Mouse (Mus musculus) neural tube, embryonic 11.5 days (tissue): ENCODE measurements at regions not wholly inside any gene's neighbourhood (a gene's known extent, or its start where the extent isn't known, plus 50 kb on each side); places are given as distances from the start of the nearest gene placed in this dataset.
"Not testable (repeated sequence)": the region's sequence is repeated elsewhere in the genome, so short reads cannot be mapped to it uniquely, and the experiment has no call there.

Experiments used
- ATAC-seq: fragments of 200-750 bp; cut with Nextera tagmentation; 2 replicates; pipeline ENCODE4 v1.8.0; 2017; ENCODE audit warnings: moderate number of reproducible peaks, mild to moderate bottlenecking, moderate TSS enrichment, moderate library complexity; ENCODE audit not compliant: insufficient read depth, low FRiP score, low TSS enrichment
- DNase-seq: peaks from one replicate; pipeline ENCODE4 v3.0.0-alpha.2; 2015; ENCODE audit warnings: low spot score
- H3K27ac ChIP-seq: fragments of 300-500 bp; sonication (generic); 2 replicates; pipeline ENCODE4 v1.5.1; 2014; ENCODE audit warnings: low read depth, mild to moderate bottlenecking, low read length
- H3K27me3 ChIP-seq: fragments of 300-500 bp; sonication (generic); 2 replicates; pipeline ENCODE4 v1.6.1; 2014; ENCODE audit warnings: mild to moderate bottlenecking, low read length, mixed read lengths; ENCODE audit not compliant: control insufficient read depth, insufficient read depth
- H3K36me3 ChIP-seq: fragments of 300-500 bp; sonication (generic); 2 replicates; pipeline ENCODE4 v1.6.1; 2014; ENCODE audit warnings: mild to moderate bottlenecking, low read length, moderate library complexity, mixed read lengths; ENCODE audit not compliant: control insufficient read depth, insufficient read depth
- H3K4me1 ChIP-seq: fragments of 300-500 bp; sonication (generic); 2 replicates; pipeline ENCODE4 v1.6.1; 2014; ENCODE audit warnings: low read length, mixed read lengths; ENCODE audit not compliant: control insufficient read depth, insufficient read depth
- H3K4me2 ChIP-seq: fragments of 300-500 bp; sonication (generic); 2 replicates; pipeline ENCODE4 v1.6.1; 2014; ENCODE audit warnings: low read depth, mild to moderate bottlenecking, moderate library complexity
- H3K4me3 ChIP-seq: fragments of 300-500 bp; sonication (generic); 2 replicates; pipeline ENCODE4 v1.5.1; 2014; ENCODE audit warnings: low read depth, low read length
- H3K9ac ChIP-seq: fragments of 300-500 bp; sonication (generic); 2 replicates; pipeline ENCODE4 v1.6.1; 2014; ENCODE audit warnings: mild to moderate bottlenecking, low read length
- H3K9me3 ChIP-seq: fragments of 300-500 bp; sonication (generic); 2 replicates; pipeline ENCODE4 v1.6.1; 2016; ENCODE audit warnings: low read length; ENCODE audit not compliant: control insufficient read depth
- WGBS: fragments of 180-500 bp; shearing (Covaris S2); extraction: QIAGEN DNeasy Blood & Tissue Kit; methylation state at CpG from one replicate; pipeline ENCODE4 v1.1.7; 2014; 5-methylcytosine and 5-hydroxymethylcytosine counted together

DNA sequence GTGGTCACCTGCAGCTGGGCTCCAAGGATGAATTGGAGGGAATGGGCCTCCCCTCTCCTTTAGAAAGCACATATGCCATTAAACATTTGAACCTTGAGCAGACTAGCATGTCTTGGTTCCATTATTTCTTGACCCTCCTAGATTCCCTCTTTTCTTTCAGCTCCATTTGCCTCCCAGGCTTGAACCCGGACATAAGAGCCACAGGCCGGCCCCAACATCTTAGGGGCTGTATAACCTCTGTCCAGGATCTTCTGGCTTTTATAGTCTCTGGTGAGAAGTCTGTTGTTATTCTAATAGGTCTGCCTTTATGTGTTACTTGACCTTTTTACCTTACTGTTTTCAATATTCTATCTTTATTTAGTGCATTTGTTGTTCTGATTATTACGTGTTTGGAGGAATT is 203.3 kb upstream of the Cntn5 start:
- not testable (repeated sequence) for H3K4me3 ChIP-seq, H3K4me1 ChIP-seq, H3K4me2 ChIP-seq, ATAC-seq, H3K27ac ChIP-seq, H3K9me3 ChIP-seq, DNase-seq, H3K27me3 ChIP-seq, H3K36me3 ChIP-seq, H3K9ac ChIP-seq
- 74% methylated on average over 3 of the region's 3 CpGs for WGBS

DNA sequence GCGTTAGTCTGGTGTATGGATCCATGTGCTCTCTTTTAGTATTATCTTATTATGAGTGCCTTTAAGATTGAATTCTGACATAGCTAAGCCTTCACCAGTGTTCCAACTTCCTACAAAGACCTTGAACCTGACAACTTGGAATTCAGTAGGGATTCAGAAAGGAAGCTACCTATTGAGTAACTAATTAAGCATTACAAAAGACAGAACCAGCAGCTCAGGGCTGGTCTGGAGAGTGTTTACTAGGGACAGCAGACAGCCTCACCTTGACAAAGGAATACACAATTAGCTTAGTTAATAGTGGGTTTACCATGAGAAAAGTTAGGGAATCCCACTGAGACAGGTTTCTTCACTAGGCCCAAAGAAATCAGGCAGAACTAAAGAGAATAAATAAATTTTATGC is 202.6 kb upstream of the Cntn5 start:
- H3K36me3 ChIP-seq, H3K27me3 ChIP-seq: not testable (repeated sequence)
- 95% methylated on average over 1 of the region's 1 CpGs for WGBS

DNA sequence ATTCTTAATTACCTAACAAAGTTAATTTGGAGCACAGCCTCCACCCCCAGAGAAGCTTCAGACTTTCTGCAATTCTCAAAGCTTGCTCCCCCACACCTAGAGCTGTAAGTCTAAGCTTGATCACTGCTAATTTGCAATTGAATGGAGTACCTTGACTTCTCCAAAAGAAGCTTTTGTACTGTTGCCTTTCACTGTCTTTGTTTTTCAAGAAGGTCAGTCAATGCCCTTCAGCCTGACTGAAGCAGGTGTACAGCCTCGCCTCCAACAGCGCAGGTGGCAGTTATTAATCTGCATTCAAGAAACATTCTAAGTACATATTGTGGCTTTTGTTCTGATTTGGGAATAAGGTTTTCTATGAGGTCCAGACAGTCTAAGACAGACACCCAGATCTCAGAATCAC is 201.7 kb upstream of the Cntn5 start:
- Histone ChIP-seq H3K27ac (no peak overlapping the region), H3K27me3 (no peaks in the 10 kb centered on the region), H3K4me2 (no peak overlapping the region), H3K9me3 (no peaks in the 10 kb centered on the region), H3K4me1 (no peaks in the 10 kb centered on the region), H3K9ac (no peak overlapping the region), H3K4me3 (no peak overlapping the region), H3K36me3 (no peaks in the 10 kb centered on the region)
- ATAC-seq = no peak
- WGBS = 93% methylated on average over 2 of the region's 2 CpGs
- DNase-seq = no peak

More for the DNA sequence above, 202.6 kb upstream of the Cntn5 start:
- H3K9ac ChIP-seq, H3K9me3 ChIP-seq, DNase-seq, H3K4me3 ChIP-seq, H3K4me1 ChIP-seq, H3K27ac ChIP-seq, H3K4me2 ChIP-seq, ATAC-seq: not testable (repeated sequence)

DNA sequence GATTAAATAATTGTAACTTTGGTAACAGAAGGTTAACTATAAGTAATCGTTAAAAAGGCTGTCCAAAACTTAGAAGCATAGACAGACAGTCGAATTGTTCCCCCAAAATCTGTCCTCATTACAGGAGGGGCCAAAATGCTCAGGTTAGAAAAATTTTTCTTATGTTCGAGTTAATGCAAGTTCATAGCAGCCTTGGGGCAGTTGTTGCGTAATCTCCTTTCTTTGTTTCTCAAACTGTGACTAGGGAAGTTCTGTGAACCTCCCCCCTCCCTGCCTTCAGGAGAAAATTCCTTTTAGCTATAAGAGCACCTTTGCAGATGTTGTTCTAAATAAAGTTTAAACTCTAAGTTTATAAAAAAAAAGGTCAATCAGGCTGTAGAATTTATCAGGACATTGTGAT is 198.9 kb upstream of the Cntn5 start:
- ATAC-seq (no peak), DNase-seq (no peak)

DNA sequence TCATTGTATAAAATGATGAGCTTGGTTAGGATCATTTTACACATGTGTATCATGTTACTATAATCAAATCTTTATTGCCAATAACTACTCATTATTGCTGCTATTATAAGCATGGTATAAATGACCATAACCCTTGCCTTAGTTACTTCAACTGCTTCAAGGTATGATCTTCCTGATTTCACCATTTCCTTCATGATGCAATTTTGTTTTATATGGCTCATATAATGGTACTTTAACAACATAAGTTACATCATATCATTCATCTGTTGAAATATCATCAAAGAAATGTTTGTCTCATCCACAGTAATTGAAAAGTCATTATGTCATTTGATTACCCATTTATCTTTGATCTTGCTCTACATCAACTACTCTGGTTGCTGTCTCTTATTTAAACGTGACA is 188.3 kb upstream of the Cntn5 start:
- no peak overlapping the region for H3K4me2 ChIP-seq
- no peak overlapping the region for H3K9ac ChIP-seq
- no peak overlapping the region for H3K27ac ChIP-seq
- ATAC-seq (no peak), DNase-seq (no peak)
- H3K27me3 ChIP-seq = no peaks in the 10 kb centered on the region
- no peaks in the 10 kb centered on the region for H3K4me1 ChIP-seq
- no peaks in the 10 kb centered on the region for H3K9me3 ChIP-seq
- H3K4me3 ChIP-seq = no peak overlapping the region
- H3K36me3 ChIP-seq = no peaks in the 10 kb centered on the region
- WGBS = 74% methylated on average over 1 of the region's 1 CpGs

More for the DNA sequence above, 198.9 kb upstream of the Cntn5 start:
- H3K4me3 ChIP-seq = no peak overlapping the region
- no peaks in the 10 kb centered on the region for H3K9me3 ChIP-seq
- H3K4me1 ChIP-seq = no peaks in the 10 kb centered on the region
- H3K27ac ChIP-seq = no peak overlapping the region
- no peak overlapping the region for H3K9ac ChIP-seq
- H3K36me3 ChIP-seq = no peaks in the 10 kb centered on the region
- no peaks in the 10 kb centered on the region for H3K27me3 ChIP-seq
- H3K4me2 ChIP-seq = no peak overlapping the region
- 91% methylated on average over 4 of the region's 4 CpGs for WGBS

DNA sequence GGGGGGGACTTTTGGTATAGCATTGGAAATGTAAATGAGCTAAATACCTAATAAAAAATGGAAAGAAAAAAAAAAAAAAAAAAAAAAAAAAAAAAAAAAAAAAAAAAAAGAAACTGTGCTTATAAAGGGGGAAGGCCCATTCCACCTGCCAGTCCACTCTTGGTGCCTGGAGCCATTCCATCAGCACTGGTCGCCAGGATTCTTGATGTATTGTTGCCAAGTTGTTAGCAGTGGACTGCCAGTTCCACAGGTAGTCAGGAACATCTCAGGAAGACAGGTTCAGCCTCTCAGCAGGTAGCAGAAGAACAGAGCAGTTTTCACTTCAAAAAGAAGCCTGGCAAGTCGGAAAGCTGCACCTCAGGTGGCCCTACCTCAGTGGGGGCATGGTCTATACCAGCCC is 162.6 kb upstream of the Cntn5 start:
- H3K27me3 ChIP-seq, H3K27ac ChIP-seq, H3K4me3 ChIP-seq, H3K9me3 ChIP-seq, H3K9ac ChIP-seq, ATAC-seq, DNase-seq, H3K4me2 ChIP-seq, H3K36me3 ChIP-seq, H3K4me1 ChIP-seq: not testable (repeated sequence)
- WGBS = 63% methylated on average over 2 of the region's 2 CpGs

DNA sequence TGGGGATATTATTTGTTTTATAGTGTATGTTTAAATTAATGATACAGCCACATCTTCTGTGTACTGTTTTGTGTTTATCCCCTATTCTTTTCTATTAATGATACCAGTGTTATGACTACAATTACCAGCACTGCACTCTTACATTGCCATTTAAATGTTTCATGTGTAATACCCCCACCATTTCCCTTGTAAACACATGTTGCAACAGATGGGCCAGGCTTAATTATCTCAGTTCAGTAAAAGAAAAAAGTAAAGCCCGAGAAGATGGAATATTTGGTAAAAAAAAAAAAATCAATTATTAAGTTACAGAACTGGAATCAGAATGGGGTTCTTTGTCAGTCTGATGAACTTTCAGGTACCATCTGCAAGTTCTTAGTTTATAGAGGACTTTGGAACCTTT is 158.3 kb upstream of the Cntn5 start:
- H3K4me3 ChIP-seq = no peak overlapping the region
- no peak overlapping the region for H3K9ac ChIP-seq
- ATAC-seq = no peak
- no peaks in the 10 kb centered on the region for H3K4me1 ChIP-seq
- H3K36me3 ChIP-seq = no peaks in the 10 kb centered on the region
- WGBS = 79% methylated on average over 1 of the region's 1 CpGs
- no peak overlapping the region for H3K27ac ChIP-seq
- H3K27me3 ChIP-seq = no peaks in the 10 kb centered on the region
- DNase-seq = no peak
- H3K4me2 ChIP-seq = no peak overlapping the region
- H3K9me3 ChIP-seq = no peaks in the 10 kb centered on the region
